Mouse (Mus musculus): ENCODE measurements around the gene Net1. TPM values are rescaled to one million over a fixed set of nuclear protein-coding genes. Genes with fewer than 3 reads are reported as not detected.
"Not testable (repeated sequence)": the region's sequence is repeated elsewhere in the genome, so short reads cannot be mapped to it uniquely, and the experiment has no call there.

Net1 gene
- polyA plus RNA-seq, 1 experiment from 2014 or later, result 12.9 TPM

GRCm38 (mm10) chr13:3856252-3856651 lies 61.8 kb downstream of the Net1 start:
- ATAC-seq, result no peak
- H3K9ac ChIP-seq (ENCODE audit: low read depth, low read length), result no peak overlapping the region
- H3K27ac ChIP-seq (ENCODE audit: low read depth, low read length), result no peak overlapping the region
- no peaks in the 10 kb centered on the region for H3K9me3 ChIP-seq (ENCODE audit: control insufficient read depth, low read length)
- no peaks in the 10 kb centered on the region for H3K27me3 ChIP-seq (replicated peaks; ENCODE audit: control insufficient read depth, insufficient read depth, low read length)
- H3K4me2 ChIP-seq (ENCODE audit: low read length), result no peak overlapping the region
- H3K36me3 ChIP-seq (ENCODE audit: control insufficient read depth, insufficient read depth, low read length), result no peaks in the 10 kb centered on the region
- H3K4me3 ChIP-seq (ENCODE audit: low read length), result no peak overlapping the region
- H3K4me1 ChIP-seq (ENCODE audit: control insufficient read depth, insufficient read depth, low read depth, low read length), result no peaks in the 10 kb centered on the region
- WGBS, result 63% methylated on average over 1 of the region's 1 CpGs

- Histone ChIP-seq H3K4me1 (ENCODE audit: control insufficient read depth, insufficient read depth, low read depth, low read length) (no peaks in the 10 kb centered on the region), H3K9me3 (ENCODE audit: control insufficient read depth, low read length) (no peaks in the 10 kb centered on the region), H3K27ac (ENCODE audit: low read depth, low read length) (no peak overlapping the region), H3K27me3 (replicated peaks; ENCODE audit: control insufficient read depth, insufficient read depth, low read length) (no peaks in the 10 kb centered on the region), H3K4me2 (ENCODE audit: low read length) (no peak overlapping the region), H3K36me3 (ENCODE audit: control insufficient read depth, insufficient read depth, low read length) (no peaks in the 10 kb centered on the region), H3K9ac (ENCODE audit: low read depth, low read length) (no peak overlapping the region), H3K4me3 (ENCODE audit: low read length) (no peak overlapping the region)
- no peak for ATAC-seq
- WGBS, result 78% methylated on average over 2 of the region's 2 CpGs
Observed at GRCm38 (mm10) chr13:3854856-3855255, 63.2 kb downstream of the Net1 start.

- not testable (repeated sequence) for H3K4me3 ChIP-seq (ENCODE audit: low read length); H3K9ac ChIP-seq (ENCODE audit: low read depth, low read length); H3K27ac ChIP-seq (ENCODE audit: low read depth, low read length); ATAC-seq; H3K9me3 ChIP-seq (ENCODE audit: control insufficient read depth, low read length); H3K4me2 ChIP-seq (ENCODE audit: low read length); H3K4me1 ChIP-seq (ENCODE audit: control insufficient read depth, insufficient read depth, low read depth, low read length); H3K27me3 ChIP-seq (replicated peaks; ENCODE audit: control insufficient read depth, insufficient read depth, low read length); H3K36me3 ChIP-seq (ENCODE audit: control insufficient read depth, insufficient read depth, low read length)
- 89% methylated on average over 3 of the region's 3 CpGs for WGBS
Observed at GRCm38 (mm10) chr13:3853648-3854333, 64.2 kb downstream of the Net1 start, which contains the start of gene Calm5. Gene Calm5 (plus strand): TSS chr13:3854173.

GRCm38 (mm10) chr13:3850330-3850729 lies 67.7 kb downstream of the Net1 start:
- H3K4me1 ChIP-seq (ENCODE audit: control insufficient read depth, insufficient read depth, low read depth, low read length), result no peaks in the 10 kb centered on the region
- no peaks in the 10 kb centered on the region for H3K9me3 ChIP-seq (ENCODE audit: control insufficient read depth, low read length)
- H3K9ac ChIP-seq (ENCODE audit: low read depth, low read length), result no peak overlapping the region
- no peak overlapping the region for H3K27ac ChIP-seq (ENCODE audit: low read depth, low read length)
- 70% methylated on average over 1 of the region's 1 CpGs for WGBS
- no peak overlapping the region for H3K4me3 ChIP-seq (ENCODE audit: low read length)
- H3K27me3 ChIP-seq (replicated peaks; ENCODE audit: control insufficient read depth, insufficient read depth, low read length), result no peaks in the 10 kb centered on the region
- H3K36me3 ChIP-seq (ENCODE audit: control insufficient read depth, insufficient read depth, low read length), result no peaks in the 10 kb centered on the region
- no peak overlapping the region for H3K4me2 ChIP-seq (ENCODE audit: low read length)
- ATAC-seq, result no peak

- not testable (repeated sequence) for H3K4me3 ChIP-seq (ENCODE audit: low read length); ATAC-seq; H3K27ac ChIP-seq (ENCODE audit: low read depth, low read length); H3K9ac ChIP-seq (ENCODE audit: low read depth, low read length); H3K4me2 ChIP-seq (ENCODE audit: low read length); H3K27me3 ChIP-seq (replicated peaks; ENCODE audit: control insufficient read depth, insufficient read depth, low read length); H3K4me1 ChIP-seq (ENCODE audit: control insufficient read depth, insufficient read depth, low read depth, low read length); H3K9me3 ChIP-seq (ENCODE audit: control insufficient read depth, low read length); H3K36me3 ChIP-seq (ENCODE audit: control insufficient read depth, insufficient read depth, low read length)
Observed at GRCm38 (mm10) chr13:3840662-3841061, 77.4 kb downstream of the Net1 start.

GRCm38 (mm10) chr13:3837312-3837807 lies 80.7 kb downstream of the Net1 start, which contains the start of gene Calm4:
Gene Calm4 (plus strand): TSS chr13:3837757.
- H3K4me1 ChIP-seq (ENCODE audit: control insufficient read depth, insufficient read depth, low read depth, low read length); H3K36me3 ChIP-seq (ENCODE audit: control insufficient read depth, insufficient read depth, low read length); H3K9ac ChIP-seq (ENCODE audit: low read depth, low read length); ATAC-seq; H3K27ac ChIP-seq (ENCODE audit: low read depth, low read length); H3K4me2 ChIP-seq (ENCODE audit: low read length); H3K27me3 ChIP-seq (replicated peaks; ENCODE audit: control insufficient read depth, insufficient read depth, low read length); H3K9me3 ChIP-seq (ENCODE audit: control insufficient read depth, low read length); H3K4me3 ChIP-seq (ENCODE audit: low read length): not testable (repeated sequence)

GRCm38 (mm10) chr13:3833644-3834043 lies 84.4 kb downstream of the Net1 start:
- not testable (repeated sequence) for H3K9me3 ChIP-seq (ENCODE audit: control insufficient read depth, low read length); H3K27ac ChIP-seq (ENCODE audit: low read depth, low read length); H3K4me1 ChIP-seq (ENCODE audit: control insufficient read depth, insufficient read depth, low read depth, low read length); H3K4me2 ChIP-seq (ENCODE audit: low read length); ATAC-seq; H3K27me3 ChIP-seq (replicated peaks; ENCODE audit: control insufficient read depth, insufficient read depth, low read length); H3K4me3 ChIP-seq (ENCODE audit: low read length); H3K36me3 ChIP-seq (ENCODE audit: control insufficient read depth, insufficient read depth, low read length); H3K9ac ChIP-seq (ENCODE audit: low read depth, low read length)

GRCm38 (mm10) chr13:3832450-3832849 lies 85.6 kb downstream of the Net1 start:
- Histone ChIP-seq H3K36me3 (ENCODE audit: control insufficient read depth, insufficient read depth, low read length) (no peaks in the 10 kb centered on the region), H3K4me1 (ENCODE audit: control insufficient read depth, insufficient read depth, low read depth, low read length) (no peaks in the 10 kb centered on the region), H3K4me2 (ENCODE audit: low read length) (no peak overlapping the region), H3K9ac (ENCODE audit: low read depth, low read length) (no peak overlapping the region), H3K9me3 (ENCODE audit: control insufficient read depth, low read length) (no peaks in the 10 kb centered on the region), H3K27ac (ENCODE audit: low read depth, low read length) (no peak overlapping the region), H3K27me3 (replicated peaks; ENCODE audit: control insufficient read depth, insufficient read depth, low read length) (no peaks in the 10 kb centered on the region), H3K4me3 (ENCODE audit: low read length) (no peak overlapping the region)
- 64% methylated on average over 2 of the region's 2 CpGs for WGBS
- no peak for ATAC-seq
